Mouse (Mus musculus) cerebellum, postnatal 14 days (tissue): ENCODE measurements at regions not wholly inside any gene's neighbourhood (a gene's known extent, or its start where the extent isn't known, plus 50 kb on each side); places are given as distances from the start of the nearest gene placed in this dataset.
A peak's percentile ranks its signal among the peaks of the same experiment; 100 is the strongest.
"Not testable (repeated sequence)": the region's sequence is repeated elsewhere in the genome, so short reads cannot be mapped to it uniquely, and the experiment has no call there.

Source experiments
- DNase-seq, 2 experiments: peaks; one replicate each; pipeline ENCODE4 v3.0.0; 2021; ENCODE audit warnings: mixed read lengths in 2 of 2

DNA sequence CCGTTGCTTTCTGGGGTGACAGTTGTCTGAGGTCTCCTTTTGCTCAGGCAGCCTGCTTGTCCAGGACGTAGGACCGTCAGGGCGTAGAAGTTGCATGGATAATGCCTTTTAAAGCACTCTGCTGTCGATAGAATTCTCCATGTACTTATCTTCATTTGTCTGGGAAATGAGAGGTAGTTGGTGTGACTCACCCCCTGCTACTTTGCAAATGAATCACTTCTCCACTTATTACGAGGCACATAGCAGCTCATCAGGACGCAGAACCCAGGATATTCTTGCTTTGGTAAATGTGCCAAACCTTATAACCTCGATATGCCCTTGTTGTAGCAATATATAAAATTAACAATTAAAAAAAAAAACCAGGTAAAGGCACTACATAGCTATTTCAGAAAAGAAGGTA is 159.7 kb upstream of the Smlr1 start:
- no peak for DNase-seq

DNA sequence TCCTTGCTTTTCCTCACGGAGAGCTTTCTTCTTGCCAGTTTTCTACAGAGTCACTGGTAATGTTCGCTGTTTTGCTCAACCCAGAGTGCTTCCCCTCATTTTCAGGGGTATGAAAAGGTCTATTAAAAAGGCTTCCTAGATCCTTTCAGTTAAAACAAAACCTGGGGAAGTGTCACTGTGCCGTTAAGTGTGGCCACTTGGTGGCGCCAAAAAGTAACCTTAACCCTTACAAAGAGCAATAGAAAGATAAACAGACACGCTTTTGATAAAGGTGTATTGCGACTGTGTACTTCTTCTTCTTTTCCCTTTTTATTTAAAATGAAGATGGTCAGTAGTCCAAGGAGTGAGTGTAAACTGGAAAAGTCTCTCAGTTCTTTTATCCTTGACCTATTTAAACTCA is 145.2 kb upstream of the Smlr1 start:
- DNase-seq: peak; percentile 71 to 74

DNA sequence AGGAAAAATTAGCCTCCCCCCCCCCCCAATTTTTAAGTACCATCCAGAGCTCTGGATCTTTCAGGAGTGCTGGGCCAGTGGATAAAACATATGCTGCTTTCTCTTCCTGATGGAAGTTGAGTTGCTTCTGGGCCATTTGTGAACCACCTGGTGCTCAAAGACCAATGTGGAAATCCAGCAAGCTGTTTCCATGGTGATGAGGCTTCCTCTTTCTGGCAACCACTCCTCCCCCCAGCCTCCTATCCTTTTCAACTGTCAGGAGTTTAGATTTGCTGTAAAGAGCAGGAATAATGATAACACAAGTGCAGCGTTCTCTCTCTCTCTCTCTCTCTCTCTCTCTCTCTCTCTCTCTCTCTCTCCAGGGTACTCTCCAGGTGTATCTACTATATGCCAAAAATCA is 141.8 kb upstream of the Smlr1 start:
- no peak for DNase-seq

DNA sequence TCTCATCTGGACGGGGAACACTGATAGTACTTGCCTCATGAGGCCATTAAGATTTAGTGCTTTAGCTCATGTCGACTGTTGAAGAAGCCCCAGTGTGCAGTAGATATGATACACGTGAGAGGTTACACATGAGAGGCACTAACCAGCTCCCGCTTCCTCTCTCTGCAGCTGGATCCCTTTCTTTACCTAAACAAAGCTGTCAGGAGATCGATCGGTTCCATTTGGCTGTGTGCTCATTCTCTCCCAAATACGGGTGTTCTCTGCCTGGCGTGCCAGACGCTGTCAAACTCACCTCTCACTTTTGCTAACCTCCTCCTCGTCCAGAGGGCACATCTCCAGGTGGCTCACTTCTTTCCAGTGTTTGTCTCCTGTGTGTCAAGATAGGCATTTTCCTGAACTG is 139.3 kb upstream of the Smlr1 start:
- no peak for DNase-seq

DNA sequence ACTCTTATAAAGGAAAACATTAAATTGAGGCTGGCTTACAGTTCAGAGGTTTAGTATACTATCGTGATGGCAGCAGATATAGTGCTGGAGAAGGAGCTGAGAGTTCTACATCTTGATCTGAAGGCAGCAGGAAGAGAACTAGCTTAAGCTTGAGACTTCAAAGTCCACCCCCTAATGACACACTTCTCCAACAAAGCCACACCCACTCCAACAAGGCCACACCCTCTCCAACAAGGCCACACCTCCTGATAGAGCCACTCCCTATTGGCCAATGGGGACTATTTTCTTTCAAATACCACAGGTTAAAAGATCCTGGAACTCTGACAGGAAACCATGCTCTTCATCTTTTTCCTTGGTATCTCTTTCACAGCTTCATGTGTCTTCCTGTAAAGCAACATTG is 134.0 kb upstream of the Smlr1 start:
- DNase-seq: no peak

DNA sequence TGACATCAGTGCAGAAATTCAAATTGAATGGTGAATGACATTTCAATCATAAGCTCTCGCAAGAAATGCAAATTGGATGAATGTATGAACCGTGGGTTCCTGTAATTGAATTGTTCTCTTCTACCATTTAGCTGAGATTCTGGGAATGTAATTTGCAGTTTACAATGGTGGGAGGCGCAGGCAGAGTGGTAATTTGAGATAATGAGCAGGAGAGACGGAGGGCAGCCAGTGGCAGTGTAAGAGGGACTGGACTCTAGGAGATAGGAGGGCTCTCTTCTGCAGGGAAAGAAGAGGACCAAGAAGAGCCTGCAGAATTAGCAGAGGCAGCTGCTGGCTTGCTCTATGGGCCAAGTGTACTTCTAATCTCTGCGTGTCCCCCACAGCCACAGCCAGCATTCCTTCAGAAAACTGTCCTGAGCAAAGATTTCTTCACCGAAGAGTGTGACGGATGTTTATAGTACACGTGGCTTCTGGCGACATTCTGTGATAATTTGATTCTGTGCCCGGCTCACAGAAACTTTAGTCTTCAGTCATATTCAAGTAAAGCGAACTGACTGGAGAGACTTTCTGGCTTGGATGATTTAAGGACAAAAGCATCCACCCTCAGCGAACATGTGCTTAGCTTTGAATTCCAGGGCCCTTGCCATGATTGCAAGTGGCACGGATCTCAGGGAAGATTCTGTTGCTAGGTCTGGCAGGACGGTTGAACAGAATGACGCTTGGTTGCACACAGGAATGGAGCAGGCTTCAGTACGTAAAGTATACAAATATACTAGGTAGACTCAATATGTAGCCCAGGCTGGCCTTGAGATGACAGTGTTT is 116.9 kb upstream of the Smlr1 start:
- no peak for DNase-seq

DNA sequence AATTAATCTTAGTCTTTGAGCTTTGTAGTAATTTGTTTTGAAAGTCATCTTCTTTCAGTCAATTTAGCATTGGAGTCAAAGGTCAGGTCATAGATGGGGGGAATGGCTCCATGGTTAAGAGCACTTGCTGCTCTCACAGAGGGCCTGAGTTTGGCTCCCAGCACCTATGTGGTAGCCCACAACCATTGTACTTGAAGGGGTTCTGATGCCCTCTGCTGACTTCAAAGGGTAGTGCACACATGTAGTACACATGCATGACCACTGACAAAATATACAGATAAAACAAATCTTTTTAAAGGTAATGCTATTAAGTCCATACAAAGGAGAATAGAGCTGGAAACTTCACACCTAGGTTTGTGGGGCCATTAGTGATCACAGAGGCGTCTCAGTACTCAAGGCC is 111.7 kb upstream of the Smlr1 start:
- no peak for DNase-seq

DNA sequence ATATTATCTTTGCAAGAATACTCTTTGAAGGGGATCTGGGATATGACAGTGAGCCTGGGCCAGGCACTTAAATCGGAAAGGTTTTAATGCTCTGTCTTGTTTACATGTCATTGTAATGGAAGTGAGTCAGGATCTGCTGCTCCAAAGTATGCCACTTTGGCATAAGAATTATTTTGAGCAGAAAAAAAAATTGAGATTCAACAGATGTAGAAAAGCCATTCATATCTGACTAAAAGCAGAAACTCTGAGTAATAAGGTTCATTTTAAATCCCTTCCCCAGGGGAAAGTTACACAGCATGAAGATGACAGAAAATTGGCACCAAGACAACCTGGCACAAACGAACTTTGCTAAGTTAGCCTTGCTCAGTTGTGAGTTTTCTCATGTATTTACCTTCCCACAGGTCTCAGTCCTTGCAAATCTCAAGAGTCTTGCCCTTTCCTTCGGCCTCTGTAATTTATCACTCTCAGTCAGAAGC is 107.5 kb upstream of the Smlr1 start:
- no peak for DNase-seq

DNA sequence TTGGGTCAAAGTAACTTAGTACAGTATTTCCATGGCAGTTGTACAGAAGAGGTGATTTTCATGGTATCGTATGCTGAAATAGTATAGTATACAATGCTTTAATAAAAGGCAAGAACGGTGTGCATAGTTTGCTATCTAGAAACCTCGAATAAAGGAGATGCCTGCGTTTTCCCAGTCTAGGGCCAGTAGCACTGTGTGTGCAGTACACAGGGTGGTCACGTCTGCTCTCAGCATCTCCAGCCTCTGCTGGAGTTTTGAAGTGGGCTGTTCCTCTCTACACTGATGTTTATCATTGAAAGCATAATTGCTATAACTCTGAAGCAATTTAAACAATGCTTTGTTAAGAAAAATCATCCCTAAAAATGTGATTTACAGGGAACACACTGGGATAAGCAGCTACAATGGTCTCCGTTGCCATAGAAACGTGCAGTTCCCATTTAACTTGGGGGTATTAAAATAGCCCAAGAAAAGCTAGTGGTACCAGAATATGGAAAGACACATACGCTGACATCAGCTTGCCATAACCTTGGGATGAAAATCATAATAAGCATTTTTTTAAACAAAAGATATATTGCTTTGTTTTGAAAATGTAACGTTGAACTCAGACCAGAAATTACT is 106.1 kb upstream of the Smlr1 start:
- DNase-seq: no peak

DNA sequence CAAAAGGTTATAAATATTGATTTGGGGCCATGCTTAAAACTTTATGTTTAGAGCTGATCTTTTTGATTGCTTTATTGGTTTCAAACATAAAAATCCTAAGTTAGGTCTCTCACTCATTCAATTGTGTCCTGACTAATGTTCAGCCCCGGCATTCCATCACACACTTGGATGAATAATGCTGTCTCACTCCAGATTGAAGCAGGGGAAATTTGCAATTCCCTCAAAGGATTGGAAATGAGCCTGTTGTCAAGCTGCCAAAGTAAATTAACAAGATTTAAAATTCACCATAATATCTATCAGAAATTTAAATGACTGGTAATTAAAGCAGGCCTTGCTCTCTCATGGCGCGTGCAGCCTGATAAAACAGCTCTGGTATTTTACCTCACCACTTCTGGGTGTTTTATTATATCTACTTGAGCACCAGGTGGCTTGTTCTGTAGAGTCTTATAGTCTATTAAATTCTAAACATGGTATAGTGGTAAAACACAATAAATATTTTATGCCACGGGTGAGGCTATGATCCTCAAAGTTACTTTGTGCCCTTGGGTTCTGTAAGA is 97.1 kb upstream of the Smlr1 start:
- DNase-seq: no peak

DNA sequence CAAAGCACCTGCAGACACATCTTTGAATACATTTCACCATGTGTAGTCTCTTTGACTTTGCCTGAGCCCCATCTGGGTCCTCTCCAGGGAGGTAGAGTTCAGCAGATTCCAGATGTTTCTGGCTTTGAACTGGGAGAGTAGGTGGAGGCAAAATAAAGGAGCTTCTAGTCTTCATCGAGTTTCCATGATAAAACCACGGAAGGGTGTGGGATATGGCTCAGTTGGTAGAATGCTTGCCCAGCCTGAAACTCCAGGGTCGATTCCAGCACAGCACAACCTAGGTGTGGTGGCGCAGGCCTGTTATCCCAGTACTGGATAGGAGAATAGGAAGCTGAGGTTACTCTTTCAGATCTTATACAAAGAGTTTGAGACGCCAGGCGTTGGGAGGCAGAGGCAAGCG is 96.2 kb upstream of the Smlr1 start:
- no peak for DNase-seq

DNA sequence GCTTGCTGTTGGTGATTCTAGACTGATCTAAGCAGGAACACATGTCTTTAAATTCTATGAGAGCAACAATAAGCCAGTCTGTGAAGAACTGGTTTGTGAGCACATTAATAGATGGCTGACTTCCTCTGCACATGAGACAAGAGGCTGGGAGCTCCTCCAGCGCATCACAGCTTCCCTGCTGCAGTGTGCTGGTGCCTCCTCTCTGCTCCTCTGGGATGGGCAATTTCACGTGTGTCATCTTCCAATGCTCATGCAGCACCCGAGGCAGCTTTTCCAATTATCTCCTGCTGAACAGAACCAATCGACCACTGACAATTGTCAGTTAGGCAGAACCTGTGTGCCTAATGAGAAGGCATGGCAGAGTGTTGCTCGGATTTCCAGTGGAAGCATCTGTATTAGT is 86.5 kb upstream of the Smlr1 start:
- no peak for DNase-seq

DNA sequence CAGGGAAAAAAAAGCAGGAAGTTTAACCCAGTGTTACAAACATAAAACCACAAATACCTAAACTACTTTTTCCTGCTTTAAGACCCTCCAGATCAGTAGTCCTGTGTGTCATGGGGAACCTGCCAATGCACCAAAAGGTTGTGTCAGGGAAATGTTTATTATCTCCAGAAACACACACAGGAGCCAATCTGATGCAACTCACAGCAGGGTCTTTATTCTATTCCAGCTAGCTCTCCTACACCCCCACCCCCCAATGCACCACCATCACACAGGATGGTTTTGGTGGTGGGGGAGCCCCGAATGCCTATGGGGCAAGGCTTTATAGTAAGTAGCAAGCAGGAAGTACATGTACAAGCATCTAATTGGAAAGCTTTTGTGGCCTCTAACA is 85.7 kb upstream of the Smlr1 start:
- not testable (repeated sequence) for DNase-seq

DNA sequence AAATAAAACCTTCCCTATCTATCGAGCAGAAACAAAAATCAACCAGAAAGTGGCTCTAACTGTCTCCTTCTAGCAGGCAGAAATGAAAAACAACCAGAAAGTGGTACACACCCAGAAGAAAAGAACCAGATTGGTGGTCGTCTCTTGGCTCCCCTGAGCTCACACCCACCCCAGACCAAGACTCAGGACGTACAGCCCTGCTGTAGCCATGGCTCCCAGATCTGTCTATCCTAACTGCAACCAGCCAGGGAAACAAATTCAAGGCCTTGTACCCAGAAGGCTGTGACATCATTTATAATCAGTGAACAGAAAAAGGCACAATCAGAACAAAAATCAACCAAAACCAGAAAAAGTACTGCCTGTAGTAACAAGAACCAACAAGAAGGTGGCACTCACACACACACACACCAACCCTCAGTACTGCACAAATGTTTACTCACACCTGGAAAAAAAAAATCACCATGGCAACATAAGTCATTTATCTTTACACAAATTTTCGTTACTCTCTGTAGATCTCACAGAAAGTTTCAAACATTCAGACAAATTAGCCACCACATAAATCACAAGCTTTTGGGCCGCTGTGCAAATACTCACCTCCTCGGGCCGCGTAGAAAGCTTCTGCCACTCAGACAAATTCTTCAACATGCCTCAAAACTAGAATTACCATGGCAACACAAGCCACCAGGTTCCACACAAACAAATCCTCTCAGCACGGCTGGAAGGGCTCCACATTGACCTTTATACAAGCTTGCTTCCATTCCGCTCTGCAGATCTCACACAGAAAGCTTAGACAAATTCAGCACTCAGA is 85.1 kb upstream of the Smlr1 start:
- peak; percentile 6 to 8 for DNase-seq

DNA sequence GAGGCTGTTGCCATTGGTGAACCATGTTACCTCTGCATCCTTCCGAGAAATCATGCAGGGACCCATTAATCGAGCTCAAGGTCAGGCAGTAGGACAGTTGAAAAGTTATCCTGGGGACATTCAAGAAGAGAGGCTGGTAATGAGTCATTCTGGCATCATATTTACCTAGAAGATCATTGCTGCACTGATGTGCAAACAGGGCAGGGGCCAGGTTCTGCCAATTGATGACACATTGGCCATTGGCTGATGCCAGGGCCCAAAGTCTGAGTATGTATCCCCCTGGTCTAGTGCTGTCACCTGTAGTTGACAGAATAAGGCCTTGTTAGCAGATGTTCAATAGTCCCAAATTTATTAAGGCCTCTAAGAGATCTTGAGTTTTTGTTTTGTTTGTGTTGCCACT is 83.6 kb upstream of the Smlr1 start:
- DNase-seq: no peak

DNA sequence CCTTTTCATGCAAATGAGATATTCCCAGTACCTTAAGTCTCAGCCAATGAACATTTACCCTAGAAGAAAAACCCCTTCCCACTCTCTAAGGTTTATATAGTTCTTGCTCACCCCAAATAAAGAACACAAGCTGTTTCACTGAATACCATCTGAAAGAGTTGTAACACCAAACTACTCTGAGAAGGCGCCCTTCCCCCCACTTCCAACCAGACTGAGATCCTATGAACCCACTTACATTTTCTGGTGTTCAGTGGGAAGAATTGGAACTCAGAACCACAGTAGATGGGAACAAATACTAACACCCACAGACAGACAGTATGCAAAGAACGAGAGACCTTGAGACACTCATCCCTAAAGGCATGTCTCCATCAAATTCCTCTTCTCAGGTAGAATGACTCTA is 65.4 kb upstream of the Smlr1 start:
- no peak for DNase-seq

DNA sequence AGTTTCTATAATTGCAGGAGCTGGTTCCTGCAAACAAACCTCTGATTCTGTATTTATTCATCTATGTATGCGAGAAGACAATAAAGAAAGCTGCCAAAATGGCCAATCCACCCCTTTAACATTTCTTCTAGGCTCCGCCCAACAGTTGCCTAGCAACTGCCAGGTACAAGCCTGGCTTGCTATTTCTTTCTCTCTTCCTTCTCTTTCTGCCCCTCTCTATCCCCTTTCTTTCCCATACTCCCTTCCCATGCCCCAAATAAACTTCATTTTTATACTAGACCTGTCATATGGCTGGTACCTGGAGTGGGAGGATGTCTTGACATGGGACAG is 53.2 kb upstream of the Smlr1 start:
- no peak for DNase-seq

DNA sequence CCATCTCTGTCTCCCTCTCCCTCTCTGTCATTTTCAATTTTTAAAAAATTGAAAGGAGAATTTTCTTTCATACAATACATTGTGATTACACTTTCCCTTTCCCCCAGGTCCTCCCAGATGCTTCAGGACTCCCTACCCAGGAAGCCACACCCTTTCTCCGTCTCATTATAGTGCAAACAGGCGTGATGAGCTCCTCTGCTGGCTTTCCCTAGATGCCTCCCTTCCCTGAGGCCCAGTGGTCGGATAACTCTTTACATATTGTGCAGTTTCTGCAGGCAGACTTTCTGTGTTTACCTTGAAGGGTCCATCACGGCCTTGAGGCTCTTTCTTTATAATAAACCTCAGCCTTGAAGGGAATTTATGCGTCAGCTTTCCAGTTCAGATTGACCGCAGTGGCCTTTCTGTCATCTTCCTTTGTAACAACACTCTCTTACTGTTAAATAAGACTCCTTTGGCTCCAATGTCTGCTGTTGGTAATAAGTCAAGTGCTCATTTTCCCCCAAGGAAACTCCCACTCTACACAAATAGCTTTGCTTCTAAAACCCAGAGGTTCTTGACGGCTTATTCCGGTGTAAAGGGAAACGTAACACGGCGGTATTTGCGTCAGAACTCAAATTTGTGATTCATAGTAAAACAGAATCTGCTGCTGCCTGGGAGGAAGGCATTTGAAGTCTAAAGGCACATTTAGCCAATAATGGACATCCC is 52.7 kb upstream of the Smlr1 start:
- DNase-seq: no peak
